Mouse (Mus musculus): ENCODE measurements around the gene Wdr37.

DNA sequence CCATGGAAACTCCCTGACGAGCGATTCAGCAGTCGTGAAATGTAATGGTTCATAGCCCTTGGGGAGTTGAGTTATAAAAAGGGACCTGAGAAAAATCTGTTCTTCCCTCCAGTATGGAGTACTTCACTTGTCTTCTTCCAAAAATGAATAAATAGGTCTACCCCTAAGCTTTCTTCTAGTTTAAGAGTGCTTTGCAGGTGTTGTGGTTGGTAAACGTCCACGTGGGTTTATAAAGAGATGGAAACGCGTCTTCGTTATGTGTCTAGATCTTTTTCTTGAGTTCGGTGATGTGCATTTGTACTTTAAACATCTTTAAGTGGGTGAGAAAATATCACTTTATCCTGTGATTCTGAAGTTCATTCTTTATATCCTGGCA lies 14.5 kb upstream of the Wdr37 start:
- TF ChIP-seq POLR2A (IDR thresholded peaks at IDR 0.05; ENCODE audit: insufficient read length, low read depth) = no peak
- TF ChIP-seq TCF12 (IDR thresholded peaks at IDR 0.05; ENCODE audit: insufficient read depth, poor library complexity, severe bottlenecking) = no peak
- no peak for TF ChIP-seq TCF3 (IDR thresholded peaks at IDR 0.05; ENCODE audit: insufficient read length, low read depth)
- TF ChIP-seq E2F4 (IDR thresholded peaks at IDR 0.05; ENCODE audit: insufficient read depth) = no peak
- TF ChIP-seq MYOD1 (IDR thresholded peaks at IDR 0.05; ENCODE audit: control insufficient read depth in 1 of 3, insufficient read length in 2 of 3, low read depth in 2 of 3) = no peak
- TF ChIP-seq MAX (IDR thresholded peaks at IDR 0.05; ENCODE audit: low read depth) = no peak
- TF ChIP-seq REST (IDR thresholded peaks at IDR 0.05; ENCODE audit: insufficient read depth, insufficient read length) = no peak
- TF ChIP-seq POLR2AphosphoS2 (IDR thresholded peaks at IDR 0.05; ENCODE audit: insufficient read length, low read depth) = no peak
- no peak for TF ChIP-seq MYOG (IDR thresholded peaks at IDR 0.05; ENCODE audit: control insufficient read depth in 1 of 3, insufficient read depth in 1 of 3, insufficient read length in 2 of 3, low read depth in 2 of 3)
